32 mouse cellular contexts compared by ENCODE assay signal in genomic region chr13:98383911-98384498, GRCm38 (mm10). TPM values are rescaled to one million over a fixed set of nuclear protein-coding genes. Genes with fewer than 3 reads are reported as not detected.
DNase-seq lines count a peak whose midpoint lies in the region; ATAC-seq and TF ChIP-seq lines count a peak whose summit lies in the region.
"Had no signal": no experiment of that assay in that cellular context is flagged by ENCODE, and none has a peak within 500 bp of the region (broad histone marks: within the 10 kb centered on the region; RNA-seq: fewer than 3 reads in every experiment).

No protein-coding gene starts in this region.

- peaks cover 9% of the 10 kb centered on the region for H3K9me3 ChIP-seq in embryonic facial prominence, embryonic 14.5 days (ENCODE audit: control insufficient read depth, low read length)
- H3K9me3 ChIP-seq in embryonic facial prominence, embryonic 10.5 days = peaks cover 8% of the 10 kb centered on the region; the same call in 1 of the 2 replicates
- H3K9me3 ChIP-seq in kidney, postnatal 0 days (replicated peaks; ENCODE audit: low read length) = no peaks in the 10 kb centered on the region
- H3K9me3 ChIP-seq: forebrain, embryonic 15.5 days had no signal

- H3K4me3 ChIP-seq in embryonic facial prominence, embryonic 14.5 days (ENCODE audit: low read depth, low read length) = no peak overlapping the region
- no peak overlapping the region for H3K4me3 ChIP-seq in embryonic facial prominence, embryonic 10.5 days
- no peak overlapping the region for H3K4me3 ChIP-seq in kidney, postnatal 0 days (replicated peaks; ENCODE audit: low read depth, low read length)
- no peak overlapping the region for H3K4me3 ChIP-seq in kidney, adult 2 months (ENCODE audit: insufficient read depth, low read depth, low read length)
- H3K4me3 ChIP-seq: embryonic facial prominence, embryonic 12.5 days; forebrain, embryonic 10.5 days; forebrain, embryonic 15.5 days; heart, embryonic 12.5 days; hindbrain, embryonic 13.5 days; left cerebral cortex, adult 2 months; limb, embryonic 12.5 days; midbrain, embryonic 12.5 days; neural tube, embryonic 13.5 days had no signal

- H3K27ac ChIP-seq in embryonic facial prominence, embryonic 14.5 days (replicated peaks; ENCODE audit: low read depth, low read length) = no peak overlapping the region
- H3K27ac ChIP-seq in embryonic facial prominence, embryonic 10.5 days (replicated peaks) = no peak overlapping the region
- no peak overlapping the region for H3K27ac ChIP-seq in kidney, postnatal 0 days
- no peak overlapping the region for H3K27ac ChIP-seq in kidney, adult 2 months (ENCODE audit: insufficient read depth, low read depth, low read length)
- H3K27ac ChIP-seq: embryonic facial prominence, embryonic 12.5 days; forebrain, embryonic 10.5 days; forebrain, embryonic 15.5 days; hindbrain, embryonic 13.5 days; left cerebral cortex, adult 2 months; limb, embryonic 12.5 days; midbrain, embryonic 12.5 days; neural tube, embryonic 13.5 days had no signal

- TF ChIP-seq POLR2A in kidney, adult 2 months (IDR thresholded peaks at IDR 0.05; ENCODE audit: low read depth, low read length) = no peak

- no peak overlapping the region for H3K9ac ChIP-seq in embryonic facial prominence, embryonic 14.5 days (ENCODE audit: low read depth, low read length)
- no peak overlapping the region for H3K9ac ChIP-seq in kidney, postnatal 0 days (ENCODE audit: low read depth, low read length)
- H3K9ac ChIP-seq: embryonic facial prominence, embryonic 12.5 days; forebrain, embryonic 15.5 days; heart, embryonic 12.5 days; hindbrain, embryonic 13.5 days; limb, embryonic 12.5 days; midbrain, embryonic 12.5 days; neural tube, embryonic 13.5 days had no signal

- 62% methylated on average over 16 of the region's 16 CpGs for WGBS in embryonic facial prominence, embryonic 14.5 days
- 91% methylated on average over 16 of the region's 16 CpGs for WGBS in embryonic facial prominence, embryonic 10.5 days
- 46% methylated on average over 16 of the region's 16 CpGs for WGBS in kidney, postnatal 0 days
- 41% methylated on average over 16 of the region's 16 CpGs for WGBS in kidney, adult 2 months

- H3K36me3 ChIP-seq in embryonic facial prominence, embryonic 14.5 days (ENCODE audit: control insufficient read depth, insufficient read depth, low read length) = no peaks in the 10 kb centered on the region
- H3K36me3 ChIP-seq in embryonic facial prominence, embryonic 10.5 days (replicated peaks) = no peaks in the 10 kb centered on the region
- no peaks in the 10 kb centered on the region for H3K36me3 ChIP-seq in kidney, postnatal 0 days (ENCODE audit: insufficient read depth, low read length)
- H3K36me3 ChIP-seq in kidney, adult 2 months (ENCODE audit: control insufficient read depth, insufficient read depth, low read length) = no peaks in the 10 kb centered on the region
- H3K36me3 ChIP-seq: embryonic facial prominence, embryonic 12.5 days; forebrain, embryonic 10.5 days; forebrain, embryonic 15.5 days; heart, embryonic 12.5 days; hindbrain, embryonic 13.5 days; limb, embryonic 12.5 days; midbrain, embryonic 12.5 days; neural tube, embryonic 13.5 days had no signal

- no peak overlapping the region for H3K4me2 ChIP-seq in embryonic facial prominence, embryonic 14.5 days (ENCODE audit: low read depth, low read length)
- H3K4me2 ChIP-seq in kidney, postnatal 0 days (ENCODE audit: low read length) = no peak overlapping the region
- H3K4me2 ChIP-seq: embryonic facial prominence, embryonic 12.5 days; forebrain, embryonic 15.5 days; heart, embryonic 12.5 days; hindbrain, embryonic 13.5 days; limb, embryonic 12.5 days; midbrain, embryonic 12.5 days; neural tube, embryonic 13.5 days had no signal

- peaks cover 4% of the 10 kb centered on the region; the same call in 1 of the 2 replicates for H3K27me3 ChIP-seq in embryonic facial prominence, embryonic 14.5 days (replicated peaks; ENCODE audit: control insufficient read depth, insufficient read depth, low read length)
- H3K27me3 ChIP-seq in embryonic facial prominence, embryonic 10.5 days (replicated peaks; ENCODE audit: low read depth, poor library complexity, severe bottlenecking) = peaks cover 45% of the 10 kb centered on the region
- H3K27me3 ChIP-seq in kidney, postnatal 0 days (ENCODE audit: insufficient read depth, low read length) = no peaks in the 10 kb centered on the region; the same call in 1 of the 2 replicates
- peaks cover 4% of the 10 kb centered on the region for H3K27me3 ChIP-seq in kidney, adult 2 months (replicated peaks; ENCODE audit: control insufficient read depth, insufficient read depth, low read length)
- H3K27me3 ChIP-seq: CH12.LX had no signal

- peak; percentile 33; the same call in 1 of the 2 replicates for ATAC-seq in embryonic facial prominence, embryonic 14.5 days (ENCODE audit: low read depth)
- 0 out of 2 replicates have a peak, but pooled peaks have one; percentile 33 for ATAC-seq in kidney, postnatal 0 days (replicated peaks; ENCODE audit: low FRiP score, low read depth)
- ATAC-seq: forebrain, embryonic 15.5 days; intestine, postnatal 0 days had no signal

- DNase-seq in embryonic facial prominence, embryonic 14.5 days (ENCODE audit: low spot score) = peak; percentile 47
- no peak for DNase-seq in embryonic facial prominence, embryonic 10.5 days (ENCODE audit: low spot score)
- DNase-seq in kidney, postnatal 0 days (ENCODE audit: low spot score) = peak; percentile 89
- no peak for DNase-seq in kidney, adult 2 months
- DNase-seq in lung, postnatal 10 days = peak; percentile 10
- DNase-seq in lung, adult 18-20 months = no peak
- DNase-seq in cerebellum, adult 11-12 months = no peak
- DNase-seq: adrenal gland, postnatal 10 days; cerebellum, adult 9-10 months; cerebellum, postnatal 36 days; gastrocnemius, postnatal 25 days; heart, adult 18-20 months; heart, postnatal 4 days; right cerebral cortex, postnatal 4 days; thymus, postnatal 14 days had no signal

- no peak for TF ChIP-seq CTCF in kidney, postnatal 0 days (IDR thresholded peaks at IDR 0.05; ENCODE audit: low read depth)
- TF ChIP-seq CTCF in kidney, adult 2 months (conservative IDR thresholded peaks at IDR 0.05; ENCODE audit: insufficient read depth, insufficient read length, low read depth, low read length) = no peak

- H3K4me1 ChIP-seq in embryonic facial prominence, embryonic 14.5 days (ENCODE audit: control insufficient read depth, insufficient read depth, low read length) = no peaks in the 10 kb centered on the region
- H3K4me1 ChIP-seq in embryonic facial prominence, embryonic 10.5 days = 0 out of 2 replicates have a peak, but pooled peaks cover 5% of the 10 kb centered on the region
- H3K4me1 ChIP-seq in kidney, postnatal 0 days (replicated peaks; ENCODE audit: insufficient read depth, low read length) = no peaks in the 10 kb centered on the region
- H3K4me1 ChIP-seq in kidney, adult 2 months (ENCODE audit: control insufficient read depth, insufficient read depth, low read length) = no peaks in the 10 kb centered on the region
- H3K4me1 ChIP-seq: embryonic facial prominence, embryonic 12.5 days; forebrain, embryonic 10.5 days; forebrain, embryonic 15.5 days; heart, embryonic 12.5 days; hindbrain, embryonic 13.5 days; limb, embryonic 12.5 days; midbrain, embryonic 12.5 days; neural tube, embryonic 13.5 days had no signal

RNA-seq across cellular contexts. Expression of gene Foxd1, which starts 30.0 kb away (rescaled TPM):
- polyA plus RNA-seq in embryonic facial prominence, embryonic 14.5 days (2014; fragmentation: Nextera tagmentation; extraction: Ambion mirVana) = 2.9 and 3.6 TPM in 2 replicates
- 3.7 and 4.3 TPM in 2 replicates for polyA plus RNA-seq in embryonic facial prominence, embryonic 10.5 days (2016; fragmentation: Nextera tagmentation; extraction: Ambion mirVana)
- 2.4 and 3.4 TPM in 2 replicates for polyA plus RNA-seq in kidney, postnatal 0 days (2015; fragmentation: Nextera tagmentation; extraction: Ambion mirVana)
- polyA plus RNA-seq in kidney, adult 2 months (2012; rRNA removed) = 0.91 and 1.1 TPM in 2 replicates
- polyA plus RNA-seq: heart, postnatal 0 days; intestine, postnatal 0 days; liver, adult 2 months; liver, embryonic 16.5 days; spleen, adult 2 months; testis, adult 2 months; urinary bladder, adult 2 months had no signal

Comparison
In these comparisons a context has a peak if more than half of its experiments do, and no peak if none do; other contexts are left out.
1. DNase-seq: peak in embryonic facial prominence, embryonic 14.5 days (single experiment), kidney, postnatal 0 days (single experiment) and lung, postnatal 10 days (single experiment); none in embryonic facial prominence, embryonic 10.5 days (single experiment), kidney, adult 2 months (single experiment), lung, adult 18-20 months (0 of 2) and cerebellum, adult 11-12 months (single experiment).